Mouse (Mus musculus) liver, embryonic 16.5 days (tissue): Measurements from ENCODE around the gene Rabep1. TPM values are rescaled to one million over a fixed set of nuclear protein-coding genes. Genes with fewer than 3 reads are reported as not detected.

Source experiments
- ATAC-seq: fragments of 200-750 bp; cut with Nextera tagmentation; 2 replicates; pipeline ENCODE4 v1.8.0; 2017; ENCODE audit warnings: low read depth, mild to moderate bottlenecking, moderate number of reproducible peaks, moderate library complexity
- H3K27ac ChIP-seq: fragments of 300-500 bp; sonication (generic); 2 replicates; pipeline ENCODE4 v1.5.1; 2014; ENCODE audit warnings: mild to moderate bottlenecking, low read length
- H3K27me3 ChIP-seq: fragments of 300-500 bp; sonication (generic); 2 replicates; pipeline ENCODE4 v1.6.1; 2014; ENCODE audit warnings: low read depth, low read length, mixed read lengths; ENCODE audit not compliant: control insufficient read depth, insufficient read depth
- H3K36me3 ChIP-seq: fragments of 300-500 bp; sonication (generic); 2 replicates; pipeline ENCODE4 v1.6.1; 2014; ENCODE audit warnings: mild to moderate bottlenecking; ENCODE audit not compliant: control insufficient read depth, insufficient read depth
- H3K4me1 ChIP-seq: fragments of 300-500 bp; sonication (generic); 2 replicates; pipeline ENCODE4 v1.6.1; 2014; ENCODE audit warnings: low read depth, low read length, mixed read lengths; ENCODE audit not compliant: control insufficient read depth
- H3K4me2 ChIP-seq: fragments of 300-500 bp; sonication (generic); 2 replicates; pipeline ENCODE4 v1.6.1; 2014; ENCODE audit warnings: low read depth, low read length, mixed read lengths
- H3K4me3 ChIP-seq: fragments of 300-500 bp; sonication (generic); 2 replicates; pipeline ENCODE4 v1.5.1; 2014; ENCODE audit warnings: low read depth, mild to moderate bottlenecking, low read length
- H3K9ac ChIP-seq: fragments of 300-500 bp; sonication (generic); 2 replicates; pipeline ENCODE4 v1.6.1; 2014; ENCODE audit warnings: low read depth, low read length
- H3K9me3 ChIP-seq: fragments of 300-500 bp; sonication (generic); replicated peaks from 2 replicates; pipeline ENCODE4 v1.6.1; 2016; ENCODE audit warnings: low read length; ENCODE audit not compliant: control insufficient read depth
- WGBS: fragments of 180-500 bp; shearing (Covaris S2); extraction: QIAGEN DNeasy Blood & Tissue Kit; methylation state at CpG from one replicate; pipeline ENCODE4 v1.1.7; 2014; ENCODE audit not compliant: insufficient replicate concordance; 5-methylcytosine and 5-hydroxymethylcytosine counted together
- polyA plus RNA-seq: library from polyadenylated mRNA; unstranded; fragments of >200 nt; fragmentation: Nextera tagmentation; extraction: Ambion mirVana; gene quantifications from 2 replicates; pipeline ENCODE4 v1.2.1, GENCODE M21; 2015

Gene Rabep1
- 11.6 and 11.8 TPM in 2 replicates for polyA plus RNA-seq

DNA sequence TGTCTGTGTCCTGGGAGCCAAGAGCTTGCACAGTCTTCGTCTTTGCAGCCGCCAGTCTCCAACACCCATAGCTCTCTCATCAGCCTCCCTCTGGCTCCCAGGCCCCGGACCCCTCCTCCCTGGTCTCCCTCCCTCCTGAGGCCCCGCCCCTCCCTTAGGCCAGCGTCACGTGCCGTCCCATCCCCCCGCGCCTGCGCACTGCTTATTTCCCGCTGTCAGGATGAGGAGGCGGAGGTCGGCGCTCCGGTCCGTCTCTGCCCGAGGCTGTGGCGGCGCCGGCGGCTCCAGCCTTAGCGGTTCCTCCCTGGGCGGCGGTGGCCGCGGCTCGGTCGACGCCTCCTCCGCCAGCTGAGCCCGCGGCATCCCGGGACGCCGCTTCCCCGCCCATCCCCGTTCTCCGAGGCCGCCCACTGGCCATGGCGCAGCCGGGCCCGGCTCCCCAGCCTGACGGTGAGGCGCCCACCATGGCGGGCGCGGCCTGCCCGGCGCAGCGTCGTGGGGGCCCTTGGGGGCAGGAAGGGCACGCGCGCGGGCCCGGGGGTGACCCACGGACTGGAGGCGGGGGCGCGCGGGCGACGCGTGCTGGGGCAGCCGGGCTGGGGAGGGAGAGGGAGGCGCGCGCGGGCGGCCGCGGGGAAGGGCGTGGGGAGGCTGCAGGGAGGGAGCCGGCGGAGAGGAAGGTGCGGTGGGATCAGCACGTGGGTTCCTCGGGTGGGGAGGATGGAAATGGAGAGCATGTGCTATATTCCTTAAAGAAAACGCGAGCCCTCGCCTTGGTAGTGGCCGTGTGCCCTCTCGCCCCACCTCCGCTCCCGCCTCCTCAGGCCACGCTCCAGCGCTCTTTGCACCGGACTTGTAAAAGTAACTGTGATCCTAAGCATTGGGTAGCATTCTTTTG, at the start of gene Rabep1:
Gene Rabep1, plus strand, starts transcription at position 220 of the 898 bp plus-strand sequence.
- peak within 1 kb of the TSS; percentile 84 for H3K27ac ChIP-seq
- peak within 1 kb of the TSS; percentile 93 for H3K4me2 ChIP-seq
- peak; percentile 89 for ATAC-seq
- peak within 1 kb of the TSS; percentile 86 for H3K9ac ChIP-seq
- H3K4me3 ChIP-seq, result peak within 1 kb of the TSS; percentile 91
- no peaks in the 10 kb centered on the region for H3K27me3 ChIP-seq
- H3K4me1 ChIP-seq, result peaks cover 19% of the 10 kb centered on the region
- no peaks in the 10 kb centered on the region for H3K9me3 ChIP-seq
- H3K36me3 ChIP-seq, result no peaks in the 10 kb centered on the region
- WGBS, result under 1% methylated on average over 74 of the region's 88 CpGs

DNA sequence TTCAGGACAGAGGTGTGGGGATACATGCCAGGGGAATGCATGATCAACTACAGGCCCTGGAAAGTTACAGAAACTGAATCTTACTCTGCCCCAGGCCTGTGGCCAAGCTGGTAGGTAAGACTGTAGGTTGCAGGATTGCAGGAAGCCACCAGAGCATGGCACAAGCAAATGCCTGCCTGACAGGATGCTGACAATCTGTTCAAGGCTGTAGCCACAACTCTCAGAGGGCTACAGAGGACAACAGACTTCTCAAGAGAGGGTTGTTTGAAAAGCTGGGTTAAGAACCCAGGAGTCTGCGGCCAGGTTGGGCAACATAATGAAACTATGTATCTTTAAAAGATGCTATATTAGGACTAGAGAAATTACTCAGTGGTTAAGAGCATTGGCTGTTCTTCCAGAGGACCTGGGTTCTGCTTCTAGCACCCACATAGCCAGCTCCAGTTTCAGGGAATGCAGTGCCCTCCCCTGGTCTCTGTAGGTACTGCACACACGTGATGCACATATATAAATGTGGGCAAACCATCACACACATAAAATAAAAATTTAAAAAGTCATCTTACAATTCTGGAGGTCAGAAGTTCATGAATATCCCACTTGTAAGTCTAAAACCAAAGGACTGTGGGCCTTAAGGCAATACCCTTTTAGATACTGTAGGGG, 42.2 kb upstream of the Rabep1 start:
- Histone ChIP-seq H3K36me3 (no peaks in the 10 kb centered on the region), H3K4me2 (no peak overlapping the region), H3K9ac (no peak overlapping the region), H3K27me3 (no peaks in the 10 kb centered on the region), H3K27ac (no peak overlapping the region), H3K9me3 (no peaks in the 10 kb centered on the region), H3K4me1 (no peaks in the 10 kb centered on the region), H3K4me3 (no peak overlapping the region)
- ATAC-seq, result no peak
- 78% methylated on average over 2 of the region's 2 CpGs for WGBS

DNA sequence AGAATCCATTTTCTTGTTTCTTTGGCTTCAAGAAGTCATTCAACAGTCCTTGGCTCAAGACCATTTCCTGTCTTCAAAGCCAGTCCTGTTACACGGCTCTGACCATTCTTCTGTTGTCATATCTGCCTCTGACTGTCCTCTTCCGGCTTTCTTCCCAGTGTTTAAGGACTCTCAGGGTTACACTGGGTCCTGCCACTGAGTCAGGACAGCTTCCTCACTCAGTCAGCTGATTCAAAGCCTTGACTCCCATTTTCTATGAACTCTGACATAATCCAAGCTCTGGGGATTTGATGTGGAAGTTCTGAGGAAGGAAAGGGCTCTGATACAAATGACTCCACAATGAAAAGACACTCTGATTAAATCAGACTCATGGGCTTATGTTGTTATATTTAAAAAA, 41.7 kb upstream of the Rabep1 start:
- no peak overlapping the region for H3K9ac ChIP-seq

DNA sequence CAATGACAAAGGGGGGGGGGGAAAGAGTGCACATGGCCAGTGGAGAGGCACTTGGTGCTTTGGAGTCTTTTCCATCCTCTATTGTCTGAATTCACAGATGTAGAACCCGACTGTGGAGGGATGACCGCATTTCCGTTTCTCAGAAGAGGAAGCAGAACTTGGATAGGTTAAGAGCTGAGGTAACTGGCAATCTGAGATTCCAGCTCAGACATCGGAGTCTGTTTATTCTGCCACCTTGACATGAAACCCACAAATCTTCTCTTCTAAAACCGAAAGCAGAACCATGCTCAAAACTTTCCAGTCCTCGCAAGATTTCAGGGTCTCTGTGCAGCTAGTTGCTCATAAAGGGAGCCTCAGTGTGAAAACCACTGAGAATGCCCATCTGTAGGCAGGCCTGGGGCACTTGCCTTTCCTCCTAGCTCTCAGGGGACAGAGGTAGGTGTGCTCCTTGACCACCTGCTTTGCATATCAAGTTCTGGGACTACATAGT, 40.8 kb upstream of the Rabep1 start:
- H3K36me3 ChIP-seq, result no peaks in the 10 kb centered on the region
- 17% methylated on average over 6 of the region's 6 CpGs for WGBS
- H3K4me3 ChIP-seq, result no peak overlapping the region
- H3K4me2 ChIP-seq, result no peak overlapping the region
- no peaks in the 10 kb centered on the region for H3K4me1 ChIP-seq
- H3K27me3 ChIP-seq, result no peaks in the 10 kb centered on the region
- no peak overlapping the region for H3K9ac ChIP-seq
- no peaks in the 10 kb centered on the region for H3K9me3 ChIP-seq
- ATAC-seq, result no peak
- H3K27ac ChIP-seq, result no peak overlapping the region; the same call in 1 of the 2 replicates

More for the DNA sequence above, 41.7 kb upstream of the Rabep1 start:
- no peak overlapping the region for H3K27ac ChIP-seq
- H3K36me3 ChIP-seq, result no peaks in the 10 kb centered on the region
- no peak overlapping the region for H3K4me2 ChIP-seq
- H3K4me3 ChIP-seq, result no peak overlapping the region
- WGBS, result 45% methylated on average over 2 of the region's 2 CpGs
- no peaks in the 10 kb centered on the region for H3K4me1 ChIP-seq
- H3K27me3 ChIP-seq, result no peaks in the 10 kb centered on the region
- no peaks in the 10 kb centered on the region for H3K9me3 ChIP-seq
- no peak for ATAC-seq

DNA sequence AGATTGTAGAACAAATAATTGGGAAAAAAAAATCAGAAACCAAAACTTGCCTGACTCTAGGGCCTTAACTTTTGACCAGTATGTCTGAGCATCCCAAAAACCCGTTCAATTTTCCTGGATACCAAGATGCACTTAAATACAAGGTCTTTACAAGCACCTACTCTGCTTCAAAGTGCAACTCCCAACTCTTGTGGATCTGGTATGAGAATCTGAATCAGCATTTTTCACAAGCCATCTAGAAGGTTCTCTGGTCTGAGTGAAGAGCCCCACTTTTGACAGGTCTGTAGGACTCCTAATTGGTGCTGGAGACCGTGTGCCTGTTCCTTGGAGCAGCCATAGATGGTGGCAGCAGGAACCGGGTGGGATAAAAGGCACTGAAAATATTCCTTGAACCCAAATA, 40.2 kb upstream of the Rabep1 start:
- Histone ChIP-seq H3K36me3 (no peaks in the 10 kb centered on the region), H3K9ac (no peak overlapping the region), H3K9me3 (no peaks in the 10 kb centered on the region), H3K27me3 (no peaks in the 10 kb centered on the region), H3K27ac (no peak overlapping the region), H3K4me1 (no peaks in the 10 kb centered on the region), H3K4me2 (no peak overlapping the region), H3K4me3 (no peak overlapping the region)
- 45% methylated on average over 3 of the region's 3 CpGs for WGBS
- no peak for ATAC-seq

DNA sequence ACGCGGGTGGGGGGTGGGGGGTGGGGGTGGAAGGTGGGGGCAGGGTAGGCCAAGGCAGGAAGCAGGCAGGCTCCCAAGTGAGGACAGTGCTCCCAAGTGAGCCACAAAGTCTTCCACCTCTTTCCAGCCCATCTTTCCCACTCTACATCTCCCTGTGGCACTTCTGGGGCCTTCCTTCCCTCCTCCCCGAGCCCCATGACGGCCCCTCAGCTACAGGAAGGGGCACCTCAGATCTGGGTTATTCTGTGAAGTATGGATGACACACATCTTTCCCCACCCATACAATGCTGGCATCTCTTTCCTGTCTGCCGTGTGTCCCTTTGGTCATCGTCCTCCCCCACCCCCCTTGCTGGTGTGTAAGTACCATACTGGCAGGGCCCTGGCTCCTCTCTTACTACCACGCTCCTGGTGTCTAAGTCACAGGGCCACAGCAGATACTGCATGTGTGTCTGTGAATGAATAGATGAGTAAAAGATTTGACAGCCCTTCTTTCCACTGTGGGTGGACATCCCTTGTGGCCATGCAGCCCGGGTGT, 38.9 kb upstream of the Rabep1 start:
- Histone ChIP-seq H3K27me3 (no peaks in the 10 kb centered on the region), H3K36me3 (no peaks in the 10 kb centered on the region), H3K4me2 (no peak overlapping the region), H3K4me3 (no peak overlapping the region), H3K27ac (no peak overlapping the region), H3K4me1 (no peaks in the 10 kb centered on the region), H3K9me3 (no peaks in the 10 kb centered on the region), H3K9ac (no peak overlapping the region)
- ATAC-seq, result no peak
- WGBS, result 37% methylated on average over 8 of the region's 8 CpGs

DNA sequence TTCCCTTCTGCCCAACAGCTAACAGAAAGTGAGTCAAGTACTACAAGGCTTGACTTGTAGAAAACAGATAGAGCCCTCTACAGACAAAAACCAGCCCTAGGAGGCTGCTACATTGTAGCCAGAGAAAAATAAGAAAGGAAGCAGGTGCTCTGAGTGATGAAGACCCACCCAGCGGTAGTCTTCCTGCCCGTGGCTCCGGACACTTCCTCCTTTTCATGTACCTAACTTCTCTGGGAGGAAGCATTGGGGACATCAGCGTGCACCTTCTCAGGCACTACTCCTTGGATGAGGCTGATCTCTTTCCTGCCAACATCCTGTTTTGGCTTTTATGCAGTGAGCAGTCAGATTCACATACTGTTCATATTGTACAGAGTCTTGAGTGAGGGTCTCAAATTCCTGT, 37.9 kb upstream of the Rabep1 start:
- H3K36me3 ChIP-seq, result no peaks in the 10 kb centered on the region
- H3K9me3 ChIP-seq, result no peaks in the 10 kb centered on the region
- no peak overlapping the region for H3K27ac ChIP-seq
- no peak for ATAC-seq
- no peak overlapping the region for H3K4me2 ChIP-seq
- H3K4me1 ChIP-seq, result no peaks in the 10 kb centered on the region
- H3K9ac ChIP-seq, result no peak overlapping the region
- H3K27me3 ChIP-seq, result no peaks in the 10 kb centered on the region
- WGBS, result 14% methylated on average over 4 of the region's 4 CpGs
- H3K4me3 ChIP-seq, result no peak overlapping the region

DNA sequence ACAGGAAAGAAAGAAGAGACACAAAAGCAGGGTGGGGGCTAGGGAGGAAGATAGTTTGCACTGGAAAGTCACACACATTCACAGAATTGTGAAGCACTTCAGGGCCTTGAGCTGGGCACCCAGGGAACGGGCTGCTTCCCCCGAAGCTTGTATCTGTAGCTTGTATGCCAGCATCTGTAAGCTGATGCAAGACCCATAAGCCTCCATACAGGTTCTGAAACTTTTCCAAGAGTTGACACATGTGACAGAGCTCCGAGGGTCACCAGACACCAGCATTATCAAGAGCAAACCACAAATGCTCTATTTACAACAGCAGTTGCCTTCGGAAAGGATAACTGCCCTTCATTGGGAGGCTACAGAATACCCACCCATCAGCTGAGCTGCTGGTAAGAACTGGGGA, 36.9 kb upstream of the Rabep1 start:
- Histone ChIP-seq H3K9ac (no peak overlapping the region), H3K27me3 (no peaks in the 10 kb centered on the region), H3K9me3 (no peaks in the 10 kb centered on the region), H3K27ac (no peak overlapping the region), H3K4me1 (no peaks in the 10 kb centered on the region), H3K4me2 (no peak overlapping the region), H3K4me3 (no peak overlapping the region), H3K36me3 (no peaks in the 10 kb centered on the region)
- ATAC-seq, result no peak
- 42% methylated on average over 4 of the region's 4 CpGs for WGBS

DNA sequence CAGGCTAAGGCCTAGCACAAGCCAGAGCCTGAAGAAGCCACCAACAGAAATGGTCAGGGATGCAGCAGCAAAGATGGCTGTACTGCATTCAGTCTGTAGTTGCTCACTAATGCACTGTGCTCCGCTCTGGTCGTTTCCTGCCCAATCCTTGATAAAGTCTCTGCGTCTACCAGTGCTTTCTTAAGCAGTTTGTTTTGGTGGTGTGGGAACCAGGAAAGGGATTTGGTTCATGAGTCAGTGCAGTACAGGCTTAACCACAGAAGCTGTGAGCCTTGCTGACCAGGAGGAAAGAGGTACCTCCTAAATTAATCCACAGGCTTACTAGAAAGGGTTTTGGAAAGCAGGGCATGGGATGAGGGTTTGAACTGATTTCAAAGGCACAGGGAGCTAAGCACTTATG, 36.5 kb upstream of the Rabep1 start:
- 33% methylated on average over 3 of the region's 3 CpGs for WGBS

More for the DNA sequence above, 36.5 kb upstream of the Rabep1 start:
- no peak overlapping the region for H3K27ac ChIP-seq
- ATAC-seq, result no peak
- no peaks in the 10 kb centered on the region for H3K4me1 ChIP-seq
- no peaks in the 10 kb centered on the region for H3K36me3 ChIP-seq
- H3K27me3 ChIP-seq, result no peaks in the 10 kb centered on the region
- H3K9me3 ChIP-seq, result no peaks in the 10 kb centered on the region
- no peak overlapping the region for H3K4me2 ChIP-seq
- H3K9ac ChIP-seq, result no peak overlapping the region
- no peak overlapping the region for H3K4me3 ChIP-seq
